Mouse (Mus musculus) heart, postnatal 4 days (tissue): ENCODE measurements around the gene Ttc27. TPM values are rescaled to one million over a fixed set of nuclear protein-coding genes. Genes with fewer than 3 reads are reported as not detected.

Source experiments
- DNase-seq: peaks from one replicate; pipeline ENCODE4 v3.0.0; 2021
- total RNA-seq, 2 experiments: library from RNA; stranded (reverse); gene quantifications; 2 replicates each; pipeline ENCODE4 v1.2.3; 2021

Gene Ttc27
- total RNA-seq, 2 experiments from 2014 or later: 22.5 to 23.6 TPM

DNA sequence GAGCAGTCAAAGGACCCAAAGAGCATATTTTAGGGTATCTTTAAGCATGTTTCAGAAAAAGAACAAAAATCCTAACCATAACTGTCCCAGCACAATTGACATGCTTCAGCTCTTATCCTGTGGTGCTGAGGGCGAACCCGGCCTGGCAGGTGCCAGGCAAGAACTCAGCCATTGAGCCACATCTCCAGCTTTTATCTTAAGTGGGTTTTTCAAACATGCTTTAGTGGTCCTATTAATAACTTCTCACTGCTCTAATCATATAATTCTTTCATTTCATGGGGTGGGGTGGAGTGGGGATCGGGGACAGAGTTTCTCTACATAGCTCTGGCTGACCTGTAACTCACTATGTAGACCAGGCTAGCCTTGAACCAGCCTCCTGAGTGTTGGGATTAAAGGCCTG lies 125.1 kb downstream of the Ttc27 start:
- peak; percentile 22 for DNase-seq

DNA sequence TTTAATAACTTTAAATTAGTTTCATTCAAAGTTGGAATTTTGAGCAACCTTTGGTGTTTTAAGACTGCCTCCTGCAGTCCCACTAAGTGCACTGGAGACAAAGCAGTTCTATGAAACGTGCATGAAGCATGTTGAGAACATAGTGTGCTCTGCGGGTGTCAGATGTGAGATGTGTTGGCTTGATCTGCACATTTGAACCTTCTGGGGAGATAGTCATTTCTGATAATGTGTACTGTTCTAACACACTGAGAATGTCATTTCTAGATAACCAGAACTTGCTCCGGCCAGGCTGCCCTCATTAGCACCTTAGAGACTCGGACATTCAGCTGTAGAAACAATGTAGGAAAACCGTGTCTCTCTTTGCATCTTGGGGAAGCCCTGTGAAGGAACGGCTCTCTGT lies 126.0 kb downstream of the Ttc27 start:
- DNase-seq: no peak

- DNase-seq: peak; percentile 45
Observed at GRCm38 (mm10) chr17:74846031-74846891, 128.7 kb downstream of the Ttc27 start.

- peak; percentile 24 for DNase-seq
Observed at GRCm38 (mm10) chr17:74850216-74850615, 132.7 kb downstream of the Ttc27 start.

- no peak for DNase-seq
Observed at GRCm38 (mm10) chr17:74859298-74859697, 141.8 kb downstream of the Ttc27 start.

DNA sequence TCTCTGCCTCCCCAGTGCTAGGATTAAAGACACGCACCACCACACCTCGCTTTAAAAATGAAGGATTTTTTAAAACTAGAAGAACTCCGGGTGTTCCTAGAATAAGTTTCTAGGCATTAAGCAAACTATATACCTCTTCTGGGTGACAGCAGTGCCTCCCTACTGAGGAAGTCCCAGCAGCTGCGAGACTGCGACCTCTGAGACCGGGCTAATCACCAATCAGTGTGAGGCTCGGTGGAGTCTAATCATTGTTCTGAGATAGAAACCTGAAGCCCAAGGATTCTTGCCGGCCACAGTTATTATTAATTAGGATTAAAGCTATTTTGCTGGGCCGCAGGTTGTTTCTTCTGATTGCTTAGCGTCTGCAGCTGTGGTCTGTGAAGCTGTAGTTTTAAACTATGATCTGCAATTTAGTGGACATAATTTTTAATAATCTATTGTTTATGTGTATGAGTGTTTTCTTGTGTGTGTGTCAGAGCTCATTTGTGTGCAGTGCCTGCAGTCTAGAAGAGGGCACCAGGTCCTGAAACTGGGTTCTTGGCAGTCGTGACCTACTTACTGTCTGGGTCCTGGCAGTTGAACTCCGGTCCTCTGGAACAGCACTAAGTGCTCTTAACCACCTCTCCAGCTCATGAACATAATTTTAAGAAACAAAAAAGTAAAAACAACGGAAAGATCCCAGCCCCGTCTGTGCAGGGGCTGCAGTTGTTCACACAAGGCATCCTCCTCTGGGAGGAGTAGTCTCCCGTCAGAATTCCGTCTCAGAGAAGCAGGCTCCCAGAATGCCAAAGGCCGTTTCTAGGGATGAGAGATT lies 142.9 kb downstream of the Ttc27 start:
- no peak for DNase-seq

DNA sequence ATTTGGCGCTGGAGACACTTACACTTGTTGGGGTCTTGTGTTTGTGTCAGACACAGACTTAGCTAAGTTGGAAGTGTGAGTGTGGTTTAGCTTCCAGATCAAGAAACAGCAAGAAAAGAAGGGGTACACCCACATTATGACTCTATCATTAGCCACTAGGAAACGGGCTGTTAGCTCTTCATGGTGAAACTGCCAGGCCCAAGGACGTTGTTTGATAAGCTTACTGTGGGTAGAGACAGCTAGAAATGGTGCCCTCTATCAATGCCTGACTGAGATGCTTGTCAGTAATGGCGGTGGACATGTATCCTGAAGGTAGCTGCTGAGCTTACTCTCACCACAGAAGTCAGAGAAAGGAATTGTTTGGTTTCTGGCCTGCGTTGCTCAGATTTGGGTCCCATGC lies 146.3 kb downstream of the Ttc27 start:
- no peak for DNase-seq

DNA sequence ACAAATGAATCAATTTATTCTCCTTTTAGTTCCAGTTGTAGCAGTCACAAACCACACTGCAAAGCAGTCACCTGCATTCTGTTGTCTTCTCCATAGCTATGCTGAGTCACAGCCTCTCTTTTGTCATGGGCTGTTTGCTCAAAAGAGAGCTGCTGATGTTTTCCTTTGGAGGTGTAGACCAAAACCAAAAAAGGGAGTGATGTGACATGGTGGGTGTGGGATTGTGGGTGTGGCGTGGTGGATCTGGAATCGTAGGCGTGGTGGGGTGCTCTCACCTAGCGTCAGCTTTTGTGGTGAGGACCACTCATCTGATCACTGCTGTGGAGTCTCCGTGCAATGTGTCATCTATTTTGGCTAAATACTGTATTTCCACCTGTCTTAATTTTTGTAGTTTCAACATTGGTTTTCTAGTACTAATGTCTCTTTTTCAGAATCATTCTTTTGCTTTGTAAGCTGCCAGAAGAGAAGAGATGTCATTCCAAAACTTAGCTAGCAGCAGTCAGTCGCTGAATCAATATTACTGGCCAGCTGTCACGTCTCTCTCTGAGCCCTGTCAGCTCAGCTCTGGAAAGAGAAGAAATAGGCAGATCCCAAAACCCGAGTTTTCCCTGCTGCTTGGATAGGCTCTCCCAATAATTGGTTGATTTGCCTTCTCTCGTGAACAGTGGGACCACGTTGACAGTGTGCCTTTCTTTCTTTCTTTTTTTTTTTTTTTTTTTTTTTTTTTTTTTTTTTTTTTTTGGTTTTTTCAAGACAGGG lies 147.4 kb downstream of the Ttc27 start:
- DNase-seq: no peak

GRCm38 (mm10) chr17:74865694-74866564 lies 148.4 kb downstream of the Ttc27 start:
- DNase-seq: no peak

DNA sequence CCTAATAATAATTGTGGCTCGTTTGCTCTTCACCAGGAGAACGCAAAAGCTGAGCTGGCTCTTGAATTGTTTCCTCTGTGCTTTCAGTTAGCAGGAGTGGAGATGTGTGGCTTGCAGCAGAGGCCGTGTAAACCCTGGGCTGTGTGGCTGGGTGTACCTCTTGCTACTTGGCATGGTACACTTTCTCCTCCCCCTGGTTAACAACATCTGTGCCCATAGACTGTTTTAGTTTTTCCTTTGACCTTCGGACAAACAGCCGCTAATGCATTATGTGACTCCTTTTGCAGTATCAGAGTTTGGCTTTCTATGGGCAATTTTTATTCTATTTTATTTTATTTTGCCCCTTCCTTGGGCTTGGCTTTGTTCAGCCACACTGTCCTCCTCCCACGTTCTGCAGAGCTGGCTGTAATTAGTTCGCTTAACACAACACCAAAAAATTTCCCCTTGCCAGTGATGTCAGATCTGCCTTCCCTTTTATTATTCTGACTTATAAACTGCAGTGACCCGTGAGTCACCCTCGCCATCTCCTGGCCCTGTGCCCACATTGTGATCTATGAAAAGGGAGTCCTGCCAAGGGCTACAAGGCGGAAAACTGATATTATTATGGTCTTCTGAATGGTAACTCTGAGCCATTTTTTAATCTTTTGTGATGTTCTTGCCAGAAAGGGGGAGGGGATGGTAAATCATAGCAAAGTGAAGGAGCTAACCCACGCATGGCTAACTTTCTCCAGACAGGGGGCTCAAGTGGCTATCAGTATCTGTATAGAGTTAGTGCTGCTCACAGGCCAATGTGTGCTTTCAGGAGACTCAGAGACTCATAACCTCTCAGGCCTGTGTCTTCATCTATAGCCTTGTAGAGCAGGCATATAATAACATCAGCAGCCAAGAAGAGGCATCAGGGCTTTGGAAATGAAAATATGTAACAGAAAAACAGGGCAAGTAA lies 149.3 kb downstream of the Ttc27 start:
- peak; percentile 90 for DNase-seq

GRCm38 (mm10) chr17:74868185-74868907 lies 150.8 kb downstream of the Ttc27 start:
- DNase-seq: no peak

DNA sequence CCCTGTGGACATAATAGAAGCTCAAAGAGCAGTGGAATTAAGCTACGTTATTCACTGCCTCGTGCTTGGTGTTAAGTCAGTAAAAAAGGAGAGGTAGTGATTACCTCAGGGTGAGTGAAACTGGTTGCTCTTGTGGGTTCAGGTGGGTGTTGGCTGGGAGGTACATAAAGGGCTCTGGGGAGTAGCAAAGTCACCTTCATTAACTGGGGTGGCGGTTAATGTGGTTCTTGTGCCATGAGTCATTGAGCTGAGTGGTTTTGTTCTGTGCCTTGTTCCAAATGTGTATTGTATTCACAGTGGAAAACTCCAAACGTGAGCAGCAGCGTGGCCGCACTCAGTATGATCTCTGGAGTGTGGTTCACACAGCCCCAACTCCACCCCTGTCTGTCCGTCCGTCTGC lies 152.0 kb downstream of the Ttc27 start:
- no peak for DNase-seq

- DNase-seq: no peak
Observed at GRCm38 (mm10) chr17:74870177-74871160, 152.9 kb downstream of the Ttc27 start.

DNA sequence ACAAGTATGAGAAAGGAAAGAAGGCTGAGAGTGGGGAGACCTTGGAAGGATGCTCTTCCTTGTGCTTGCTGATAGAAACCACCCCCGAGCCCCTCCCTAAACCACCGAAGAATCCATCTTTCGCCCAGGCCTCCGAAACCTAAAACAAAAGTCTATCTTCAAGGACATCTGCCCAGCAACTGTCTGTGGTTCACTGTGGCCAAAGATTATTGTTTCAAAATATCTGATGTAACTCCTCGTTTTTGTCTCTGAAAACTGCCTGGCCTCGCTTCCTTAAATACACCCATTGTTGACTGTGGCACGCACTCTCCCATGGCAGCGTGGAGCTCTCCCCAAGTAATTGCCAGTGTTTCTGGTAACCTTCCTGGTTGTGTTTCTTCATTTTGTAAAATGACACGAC lies 155.0 kb downstream of the Ttc27 start:
- no peak for DNase-seq

DNA sequence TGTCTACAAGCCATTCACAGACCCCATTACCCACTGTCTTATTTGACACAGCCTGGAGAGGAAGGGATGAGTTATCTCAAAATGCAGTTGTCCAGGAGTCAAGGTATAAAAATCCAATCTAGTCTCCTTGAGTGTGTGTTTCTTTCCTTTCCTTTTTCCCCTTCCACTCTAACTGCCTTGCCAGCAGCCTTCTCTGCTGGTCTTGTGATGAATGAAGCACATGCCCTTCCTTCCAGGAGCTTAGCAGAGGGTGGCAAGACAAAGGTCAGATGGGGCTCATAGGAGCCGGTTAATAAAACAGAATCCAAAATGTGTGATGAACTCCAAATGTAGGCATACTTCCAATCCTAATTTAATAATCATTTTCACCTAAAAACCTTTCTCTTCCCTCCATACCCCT lies 156.2 kb downstream of the Ttc27 start:
- no peak for DNase-seq

GRCm38 (mm10) chr17:74875740-74876139 lies 158.2 kb downstream of the Ttc27 start:
- DNase-seq: no peak

DNA sequence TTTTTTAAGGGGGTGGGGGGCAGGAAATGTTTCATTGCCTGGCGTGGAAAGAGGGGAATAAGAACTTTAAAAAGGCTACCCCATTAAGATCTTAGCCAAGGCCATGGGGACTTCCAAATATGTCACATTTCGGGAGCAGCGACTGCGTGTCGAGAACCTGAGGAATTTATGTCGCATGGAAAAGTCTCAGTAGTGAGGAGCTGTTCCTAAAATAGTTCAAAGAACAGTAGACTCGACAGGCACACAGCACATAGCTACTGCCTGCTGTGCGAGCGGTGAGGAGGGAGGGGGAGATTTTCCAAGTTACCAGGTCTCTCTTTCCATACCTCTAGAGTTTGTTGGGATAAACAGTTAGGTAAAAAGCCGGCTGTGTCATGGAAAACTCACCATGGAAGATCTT lies 159.4 kb downstream of the Ttc27 start:
- DNase-seq: peak; percentile 19

DNA sequence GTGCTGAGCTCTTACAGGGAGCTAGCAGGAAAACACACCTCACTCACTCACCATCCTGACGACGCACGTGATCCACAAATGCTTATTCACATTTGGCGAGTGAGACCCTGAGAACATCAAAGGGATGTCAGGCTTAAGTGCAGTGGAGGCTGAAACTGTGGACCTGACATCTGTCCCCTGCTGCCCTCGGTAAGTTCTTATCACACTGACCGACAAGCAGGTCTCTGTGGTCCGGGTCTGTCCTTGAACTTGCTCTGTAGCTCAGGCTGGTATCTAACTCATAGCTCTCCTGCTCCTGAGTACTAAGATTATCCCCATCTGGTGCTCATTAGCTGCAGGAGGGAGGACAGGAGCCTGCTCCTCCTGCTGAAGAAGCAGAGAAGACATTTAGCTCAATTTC lies 162.2 kb downstream of the Ttc27 start:
- peak; percentile 5 for DNase-seq

- DNase-seq: peak; percentile 2
Observed at GRCm38 (mm10) chr17:74887039-74887438, 169.5 kb downstream of the Ttc27 start.
